Mouse (Mus musculus) liver, embryonic 14.5 days (tissue): Measurements from ENCODE around the gene Ifi27l2b.

Source experiments
- CTCF ChIP-seq: IDR thresholded peaks from 2 replicates; pipeline ENCODE4 v1.5.1; 2016; ENCODE audit warnings: antibody characterized with exemption, low read depth, control low read depth
- EP300 ChIP-seq: IDR thresholded peaks from 2 replicates; pipeline ENCODE4 v1.6.1; 2016; ENCODE audit warnings: antibody characterized with exemption, low read depth

- TF ChIP-seq CTCF = no peak
- TF ChIP-seq EP300 = no peak
Observed at GRCm38 (mm10) chr12:103474481-103474880, 17.5 kb upstream of the Ifi27l2b start.
